Mouse (Mus musculus) liver, embryonic 14.5 days (tissue): Measurements from ENCODE around the gene Kat6b.

Experiments used
- CTCF ChIP-seq: IDR thresholded peaks from 2 replicates; pipeline ENCODE4 v1.5.1; 2016; ENCODE audit warnings: antibody characterized with exemption, low read depth, control low read depth
- EP300 ChIP-seq: IDR thresholded peaks from 2 replicates; pipeline ENCODE4 v1.6.1; 2016; ENCODE audit warnings: antibody characterized with exemption, low read depth

GRCm38 (mm10) chr14:21599446-21600173 lies 118.4 kb downstream of the Kat6b start:
- no peak for TF ChIP-seq CTCF
- no peak for TF ChIP-seq EP300
